Mouse (Mus musculus) megakaryocyte-erythroid progenitor cell, adult 5 weeks (primary cell): ENCODE data around the gene Adgrg1. TPM values are rescaled to one million over a fixed set of nuclear protein-coding genes. Genes with fewer than 3 reads are reported as not detected.

Experiments
- polyA plus RNA-seq: library from polyadenylated mRNA; stranded (reverse); fragments of >175 nt; gene quantifications from 2 replicates; pipeline ENCODE4 v1.2.3, GENCODE M21; 2012

Gene Adgrg1
- 302 and 465 TPM in 2 replicates for polyA plus RNA-seq

DNA sequence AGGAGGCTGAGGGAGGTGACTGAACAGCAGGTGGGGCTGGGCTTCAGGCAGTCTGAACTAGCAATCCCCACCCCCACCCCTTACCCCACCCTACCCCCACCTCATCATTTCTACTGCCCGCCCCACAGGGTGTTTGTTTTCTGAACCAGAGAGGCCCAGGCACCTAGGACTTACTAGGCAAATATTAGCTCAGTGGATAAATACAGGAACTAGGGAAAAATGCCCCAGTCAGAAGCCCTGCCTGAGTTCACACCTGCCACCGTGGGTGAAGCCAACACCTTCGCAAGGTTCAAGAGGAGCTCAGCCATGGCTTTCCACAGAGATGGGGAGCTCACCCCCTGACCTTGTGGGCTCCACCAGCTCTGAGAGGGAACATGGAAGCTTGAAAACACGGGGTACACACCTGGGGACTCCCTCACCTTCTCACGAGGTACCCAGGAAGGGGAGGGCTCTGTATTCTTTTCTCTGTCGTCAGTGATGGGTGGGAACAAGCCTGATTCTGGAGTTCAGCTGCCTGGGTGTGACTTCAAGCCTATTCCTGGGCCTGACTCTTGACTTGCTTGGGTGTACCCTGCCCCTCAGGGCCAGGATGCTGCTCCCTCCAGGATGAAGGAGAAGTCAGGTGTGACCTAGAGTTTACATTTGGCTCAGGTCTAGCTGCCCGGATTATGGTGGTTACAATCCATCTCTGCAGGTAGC, at the start of gene Adgrg1:
TSS of gene Adgrg1 (plus strand) at position 285 of the 699 bp plus-strand sequence.

DNA sequence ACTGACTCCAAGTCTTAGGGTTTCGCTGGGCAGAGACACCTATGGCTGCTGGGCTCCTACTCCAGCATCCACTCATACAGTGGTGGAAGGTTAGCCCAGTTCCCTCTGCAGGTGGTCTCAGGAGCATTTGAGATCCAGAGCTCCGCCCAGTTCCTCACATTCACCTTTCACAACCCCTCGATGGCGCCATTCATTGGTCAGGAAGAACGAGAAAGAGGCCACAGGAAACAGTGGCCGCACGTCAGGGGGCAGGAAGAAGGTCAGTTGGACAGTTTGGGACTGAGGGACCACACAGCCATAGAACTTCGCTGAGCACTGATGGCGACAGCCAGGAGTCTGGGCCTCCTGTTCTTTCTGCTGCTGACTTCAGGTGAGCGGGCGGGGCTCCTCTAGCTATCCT, 42.9 kb downstream of the Adgrg1 start, which contains the start of gene Adgrg3:
TSS of gene Adgrg3 (plus strand) at position 242 of the 400 bp plus-strand sequence.

DNA sequence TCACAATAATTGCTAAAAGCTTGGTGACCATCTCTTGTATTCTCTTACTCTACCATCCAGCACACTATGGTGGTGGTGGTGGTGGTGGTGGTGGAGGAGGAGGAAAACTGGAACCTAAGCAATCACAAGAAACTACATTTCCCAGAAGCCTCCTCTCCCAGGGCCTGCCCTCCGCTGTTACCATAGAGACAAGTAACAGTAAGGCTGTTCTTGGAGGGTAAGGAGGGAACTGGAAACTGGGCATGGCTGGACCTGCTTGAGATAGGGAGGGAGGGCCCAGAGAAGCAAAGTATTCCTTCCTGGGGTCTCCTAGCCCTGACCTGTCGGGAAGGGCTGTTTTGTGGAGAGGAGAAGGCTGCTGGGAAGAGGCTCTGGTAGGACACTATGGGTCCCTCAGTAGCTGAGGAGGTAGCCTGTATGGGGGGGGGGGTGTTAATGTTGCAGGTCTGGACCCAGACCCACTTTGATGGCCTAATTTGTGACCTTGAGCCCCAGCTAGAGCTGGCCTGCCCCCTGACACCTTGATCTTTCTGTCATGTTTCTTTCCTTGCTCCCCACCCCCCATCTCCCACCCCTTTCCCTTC, 80.5 kb downstream of the Adgrg1 start, which contains the start of gene Drc7:
TSS of gene Drc7 (plus strand) at position 177 of the 584 bp plus-strand sequence.

Other genes starting within 250 kb of the Adgrg1 start
- 0.16 and 0.21 TPM in 2 replicates for gene Ccl22, start 229.2 kb upstream of the Adgrg1 start, polyA plus RNA-seq
- gene Cx3cl1, start 202.7 kb upstream of the Adgrg1 start, polyA plus RNA-seq, result 3.4 and 5.8 TPM in 2 replicates
- gene Ccl17, start 164.3 kb upstream of the Adgrg1 start, polyA plus RNA-seq, result 0.87 TPM in 1 of 2 replicates, not detected in the other
- gene Coq9, start 136.4 kb upstream of the Adgrg1 start, polyA plus RNA-seq, result 84.2 and 97.3 TPM in 2 replicates
- gene Ciapin1, start 136.4 kb upstream of the Adgrg1 start, polyA plus RNA-seq, result 273 and 285 TPM in 2 replicates
- gene Polr2c, start 117.3 kb upstream of the Adgrg1 start, polyA plus RNA-seq, result 25.1 and 31.9 TPM in 2 replicates
- 1.3 and 2.1 TPM in 2 replicates for gene Dok4, start 98.4 kb upstream of the Adgrg1 start, polyA plus RNA-seq
- gene Ccdc102a, start 56.7 kb upstream of the Adgrg1 start, polyA plus RNA-seq, result 3.7 and 4.4 TPM in 2 replicates
- gene Adgrg5, start 51.1 kb upstream of the Adgrg1 start, polyA plus RNA-seq, result 1.1 TPM in 2 replicates
- 184 and 192 TPM in 2 replicates for gene Adgrg3, start 42.9 kb downstream of the Adgrg1 start, polyA plus RNA-seq
- 1.2 and 1.8 TPM in 2 replicates for gene Drc7, start 80.4 kb downstream of the Adgrg1 start, polyA plus RNA-seq
- 66.6 and 88.6 TPM in 2 replicates for gene Katnb1, start 106.4 kb downstream of the Adgrg1 start, polyA plus RNA-seq
- gene Kifc3, start 228.1 kb downstream of the Adgrg1 start, polyA plus RNA-seq, result 3.2 and 4.7 TPM in 2 replicates